Mouse (Mus musculus): Measurements from ENCODE around the gene Map7.

DNA sequence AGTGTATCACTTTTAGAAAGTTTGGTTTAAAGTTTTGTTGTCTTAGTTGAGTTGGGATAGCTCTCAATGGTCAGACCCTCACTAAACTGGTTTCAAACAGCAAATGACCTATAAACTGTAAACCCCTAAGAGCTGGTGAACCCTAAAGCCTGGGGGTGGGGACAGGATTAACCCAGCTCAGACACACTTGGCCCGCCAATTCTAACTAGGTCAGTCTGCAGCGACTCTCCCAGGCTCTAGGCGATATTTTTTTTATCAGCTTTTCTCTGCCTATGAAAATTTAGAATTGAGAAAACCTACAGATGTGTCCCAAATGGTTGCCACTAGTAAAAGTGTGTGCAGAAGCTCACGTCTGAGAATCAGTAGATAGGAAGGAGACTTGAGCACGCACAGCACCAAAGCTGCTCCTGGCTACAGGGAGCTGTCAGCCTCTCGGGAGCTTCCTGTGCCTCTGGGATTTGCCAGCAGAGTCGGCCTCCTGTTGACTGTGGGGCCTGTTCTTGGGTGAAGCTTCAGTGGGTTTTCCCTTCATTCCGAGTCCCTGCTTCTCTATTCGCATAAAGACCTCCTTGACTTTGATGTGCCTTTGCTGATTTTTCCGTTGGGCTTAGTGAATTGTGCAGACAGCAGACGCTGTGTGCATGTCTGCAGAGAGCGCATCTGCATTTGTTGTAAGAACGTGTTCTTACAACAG is 46.7 kb downstream of the Map7 start:
- TF ChIP-seq CTCF (IDR thresholded peaks at IDR 0.05; ENCODE audit: borderline replicate concordance, insufficient read depth, low read depth, low read length) (no peak), POLR2A (IDR thresholded peaks at IDR 0.05; ENCODE audit: borderline replicate concordance, insufficient read depth, low read length) (no peak)
